Mouse (Mus musculus): ENCODE results near the gene Olfr545.
"Not testable (repeated sequence)": the region's sequence is repeated elsewhere in the genome, so short reads cannot be mapped to it uniquely, and the experiment has no call there.

The Olfr545 gene

GRCm38 (mm10) chr7:102499473-102499872, at the start of gene Olfr545:
Olfr545 (minus strand) TSS chr7:102499573.
- no peak for DNase-seq (ENCODE audit: low spot score)

- no peak for DNase-seq (ENCODE audit: low spot score)
Measured at GRCm38 (mm10) chr7:102541251-102541650, 41.9 kb upstream of the Olfr545 start.

- DNase-seq (ENCODE audit: low spot score), result no peak
Measured at GRCm38 (mm10) chr7:102540596-102540995, 41.2 kb upstream of the Olfr545 start, which contains the start of gene Olfr548-ps1. Olfr548-ps1 (plus strand) TSS chr7:102540896.

GRCm38 (mm10) chr7:102534449-102534848, 35.1 kb upstream of the Olfr545 start, which contains the start of gene Olfr547:
Olfr547 (plus strand) TSS chr7:102534749.
- no peak for DNase-seq (ENCODE audit: low spot score)

GRCm38 (mm10) chr7:102529052-102529451, 29.7 kb upstream of the Olfr545 start:
- no peak for DNase-seq (ENCODE audit: low spot score)

- no peak for DNase-seq (ENCODE audit: low spot score)
Measured at GRCm38 (mm10) chr7:102517051-102517335, 17.6 kb upstream of the Olfr545 start.

GRCm38 (mm10) chr7:102516261-102517050, 17.1 kb upstream of the Olfr545 start:
- DNase-seq (ENCODE audit: low spot score), result no peak

- DNase-seq (ENCODE audit: low spot score), result no peak
Measured at GRCm38 (mm10) chr7:102514144-102514543, 14.8 kb upstream of the Olfr545 start.

- peak; percentile 91 for DNase-seq (ENCODE audit: low spot score)
Measured at GRCm38 (mm10) chr7:102512814-102513435, 13.6 kb upstream of the Olfr545 start.

GRCm38 (mm10) chr7:102511927-102512326, 12.6 kb upstream of the Olfr545 start:
- no peak for DNase-seq (ENCODE audit: low spot score)

- DNase-seq (ENCODE audit: low spot score), result no peak
Measured at GRCm38 (mm10) chr7:102509726-102510125, 10.4 kb upstream of the Olfr545 start.

- no peak for DNase-seq (ENCODE audit: low spot score)
Measured at GRCm38 (mm10) chr7:102508666-102509065, 9.3 kb upstream of the Olfr545 start.

- no peak for DNase-seq (ENCODE audit: low spot score)
Measured at GRCm38 (mm10) chr7:102508066-102508465, 8.7 kb upstream of the Olfr545 start.

GRCm38 (mm10) chr7:102506848-102507247, 7.5 kb upstream of the Olfr545 start:
- peak; percentile 88 for DNase-seq (ENCODE audit: low spot score)

- DNase-seq (ENCODE audit: low spot score), result no peak
Measured at GRCm38 (mm10) chr7:102501986-102502385, 2.6 kb upstream of the Olfr545 start.

GRCm38 (mm10) chr7:102494416-102494815, 5.0 kb downstream of the Olfr545 start:
- not testable (repeated sequence) for DNase-seq (ENCODE audit: low spot score)

GRCm38 (mm10) chr7:102488161-102488560, 11.2 kb downstream of the Olfr545 start, which contains the start of gene Olfr544:
Olfr544 (minus strand) TSS chr7:102488313.
- no peak for DNase-seq (ENCODE audit: low spot score)

- no peak for DNase-seq (ENCODE audit: low spot score)
Measured at GRCm38 (mm10) chr7:102486105-102486504, 13.3 kb downstream of the Olfr545 start.

- not testable (repeated sequence) for DNase-seq (ENCODE audit: low spot score)
Measured at GRCm38 (mm10) chr7:102484766-102485165, 14.6 kb downstream of the Olfr545 start.

- no peak for DNase-seq (ENCODE audit: low spot score)
Measured at GRCm38 (mm10) chr7:102483665-102484064, 15.7 kb downstream of the Olfr545 start.

GRCm38 (mm10) chr7:102481579-102481978, 17.8 kb downstream of the Olfr545 start, which contains the start of gene Olfr543:
Olfr543 (minus strand) TSS chr7:102481679.
- DNase-seq (ENCODE audit: low spot score), result no peak

- no peak for DNase-seq (ENCODE audit: low spot score)
Measured at GRCm38 (mm10) chr7:102480821-102481220, 18.6 kb downstream of the Olfr545 start.

GRCm38 (mm10) chr7:102479368-102480078, 19.9 kb downstream of the Olfr545 start:
- no peak for DNase-seq (ENCODE audit: low spot score)
